Mouse (Mus musculus) left cerebral cortex, postnatal 10 days (tissue): Measurements from ENCODE around the gene Klhl35. TPM values are rescaled to one million over a fixed set of nuclear protein-coding genes. Genes with fewer than 3 reads are reported as not detected.
"Not testable (repeated sequence)": the region's sequence is repeated elsewhere in the genome, so short reads cannot be mapped to it uniquely, and the experiment has no call there.

ENCODE experiments used
- DNase-seq, 2 experiments: peaks; one replicate each; pipeline ENCODE4 v3.0.0; 2021 to 2022; ENCODE audit warnings: low spot score in 2 of 2, mixed read lengths in 1 of 2; ENCODE audit errors: extremely low spot score in 1 of 2
- intact Hi-C: fragments of 180-260 bp; cut with DNase I; formaldehyde crosslinking; loops from one replicate; pipeline ENCODE4 v1.15.1; 2025
- total RNA-seq, 2 experiments: library from RNA; stranded (reverse); gene quantifications; 2 replicates each; pipeline ENCODE4 v1.2.3; 2021

Gene Klhl35
- total RNA-seq, 2 experiments from 2014 or later: 1.4 to 2.6 TPM

DNA sequence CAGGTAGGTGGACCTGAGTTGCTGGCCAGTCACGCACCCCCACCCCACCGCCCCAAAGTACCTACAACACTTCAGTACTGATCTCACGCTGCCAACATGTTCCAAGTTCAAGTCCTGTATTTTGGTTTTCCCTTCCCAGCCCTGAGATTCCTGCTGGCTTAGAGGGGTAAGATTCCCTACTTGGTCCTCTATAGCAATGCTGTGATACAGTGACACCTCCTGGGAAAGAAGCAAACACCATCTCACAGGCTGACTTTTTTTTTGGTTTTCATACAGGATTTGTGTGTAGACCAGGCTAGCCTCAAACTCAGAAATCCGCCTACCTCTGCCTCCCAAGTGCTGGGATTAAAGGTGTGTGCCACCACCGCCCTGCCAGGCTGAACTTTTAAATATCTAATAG, 11.4 kb downstream of the Klhl35 start:
- DNase-seq: no peak
- intact Hi-C loops: no loop called here

DNA sequence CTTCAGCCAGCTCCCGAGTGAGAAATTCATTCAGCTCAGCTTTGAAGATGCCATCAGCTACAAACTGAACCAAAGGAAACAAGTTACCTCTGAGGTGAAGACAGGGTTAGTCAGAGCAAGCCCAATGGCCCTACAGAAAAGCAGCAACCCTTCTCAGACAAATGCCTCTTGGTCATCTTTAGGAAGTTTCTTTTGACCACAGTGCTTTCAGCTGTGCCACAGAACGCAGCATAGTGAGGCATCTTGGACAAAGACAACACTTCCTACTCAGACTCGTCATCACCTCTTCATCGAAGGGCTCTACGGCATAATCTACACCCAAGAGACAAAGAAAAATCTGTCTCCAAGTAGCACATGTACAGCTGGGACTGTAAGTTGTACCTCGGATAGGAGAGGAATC, 16.8 kb downstream of the Klhl35 start:
- intact Hi-C loops: no loop called here
- no peak for DNase-seq

DNA sequence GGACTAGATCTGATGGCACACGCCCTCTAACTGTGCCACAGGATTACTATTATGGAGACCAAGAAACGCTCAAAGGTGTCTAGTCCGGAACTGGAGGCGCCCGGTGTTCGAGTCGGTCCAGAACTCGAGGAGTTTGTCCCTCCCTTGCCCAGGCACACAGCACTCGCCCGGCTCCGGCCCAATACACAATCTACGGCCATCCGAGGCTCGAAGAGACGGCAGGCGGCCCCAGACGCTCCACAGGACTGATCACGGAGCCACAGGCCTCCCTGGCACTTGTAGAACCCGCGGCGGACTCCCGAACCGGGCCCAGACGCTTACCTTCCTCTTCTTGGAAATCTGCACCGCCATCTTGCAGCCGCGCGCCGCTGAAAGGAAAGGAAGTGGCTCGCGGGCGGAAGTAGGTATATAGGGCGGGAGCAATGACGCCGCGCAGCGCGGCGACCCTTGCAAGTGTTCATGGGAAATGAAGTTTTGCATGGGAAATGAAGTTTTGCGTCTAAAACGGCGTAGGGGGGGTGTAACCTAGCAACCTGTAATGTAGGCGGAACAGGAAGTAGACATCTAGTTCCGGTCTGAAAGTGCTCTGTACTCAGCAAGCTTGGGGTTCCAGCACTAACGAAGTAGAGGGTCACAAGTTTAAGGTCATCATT, 17.6 kb downstream of the Klhl35 start, which contains the start of gene Rps3:
Gene Rps3, minus strand, starts transcription at position 468 of the 653 bp plus-strand sequence.
- peak; percentile 95 to 97 for DNase-seq
- intact Hi-C loops: no loop called here

DNA sequence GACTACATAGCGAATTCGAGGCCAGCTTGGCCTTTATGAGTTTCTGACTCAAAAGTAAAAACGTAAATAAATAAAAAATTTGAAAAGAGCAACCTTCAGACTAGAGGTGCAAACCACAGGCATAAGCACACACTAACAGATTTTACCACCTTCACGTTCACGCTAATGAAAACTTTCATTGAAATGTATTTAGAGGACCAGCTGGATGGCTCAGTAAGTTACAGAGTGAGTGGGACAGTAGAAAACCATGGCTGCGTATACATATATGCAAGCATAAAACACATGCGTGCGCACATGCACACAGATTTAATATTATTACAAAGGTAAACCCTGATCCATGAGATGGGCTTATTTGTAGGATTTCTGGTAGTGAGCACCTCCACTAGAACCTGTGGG, 18.1 kb downstream of the Klhl35 start:
- DNase-seq: no peak
- intact Hi-C loops: no loop called here

DNA sequence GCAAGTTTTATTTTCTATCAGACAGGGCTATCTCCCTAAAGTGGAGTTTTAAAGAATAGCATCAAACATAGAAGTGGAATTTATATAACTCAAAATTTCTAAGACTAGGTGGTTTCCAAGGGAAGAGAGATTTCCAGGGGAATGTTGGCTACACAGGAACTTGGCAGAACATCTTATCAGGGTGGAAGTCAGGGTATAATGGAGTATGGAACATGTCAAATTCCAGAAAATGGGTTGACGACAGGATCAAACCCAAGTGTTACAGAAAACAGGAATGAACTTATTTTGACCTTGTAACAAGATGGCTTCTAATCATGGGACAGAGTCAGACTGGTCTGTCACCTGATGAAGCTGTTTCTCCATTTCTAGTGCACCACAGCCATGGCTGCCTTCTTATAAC, 18.9 kb downstream of the Klhl35 start:
- no peak for DNase-seq
- intact Hi-C loops: no loop called here

DNA sequence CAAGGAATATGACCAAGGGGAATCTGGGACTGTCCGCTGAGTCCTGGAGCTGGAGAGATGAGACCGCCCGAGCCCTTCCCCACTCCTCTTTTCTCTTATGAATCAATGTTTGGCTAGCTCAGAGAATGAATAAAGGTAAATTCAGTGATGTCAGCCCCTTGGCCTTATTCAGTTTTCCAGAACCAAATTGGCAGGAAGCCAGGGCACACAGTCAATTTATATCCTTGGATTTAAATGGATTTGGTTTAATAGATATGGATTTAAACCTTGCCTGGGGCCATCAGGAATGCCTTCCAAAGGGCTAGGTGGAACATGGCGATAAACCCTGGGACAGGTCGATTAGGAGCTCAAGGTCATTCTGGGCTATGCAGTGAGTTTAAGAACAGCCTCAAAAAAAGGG, 23.9 kb downstream of the Klhl35 start:
- no peak for DNase-seq
- intact Hi-C loops: no loop called here

DNA sequence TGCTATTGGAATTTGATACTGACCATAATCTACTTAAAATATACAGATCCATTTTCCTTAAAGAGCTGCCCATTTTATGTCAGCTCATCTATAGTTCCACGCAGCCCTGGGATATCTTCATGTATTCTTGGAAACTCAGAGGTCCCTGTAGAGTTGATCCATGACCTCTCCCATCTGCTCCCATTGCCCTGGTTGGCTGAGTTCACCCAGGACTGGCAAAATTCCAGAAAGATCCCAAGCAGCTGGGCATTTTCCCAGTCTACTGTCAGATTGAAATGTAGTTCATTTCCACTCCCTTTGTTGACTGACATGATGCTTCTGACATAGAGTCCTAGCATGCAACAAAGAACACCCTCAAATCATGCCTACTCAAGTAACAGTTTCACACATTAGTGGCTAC, 33.3 kb downstream of the Klhl35 start:
- no peak for DNase-seq
- intact Hi-C loops: no loop called here

DNA sequence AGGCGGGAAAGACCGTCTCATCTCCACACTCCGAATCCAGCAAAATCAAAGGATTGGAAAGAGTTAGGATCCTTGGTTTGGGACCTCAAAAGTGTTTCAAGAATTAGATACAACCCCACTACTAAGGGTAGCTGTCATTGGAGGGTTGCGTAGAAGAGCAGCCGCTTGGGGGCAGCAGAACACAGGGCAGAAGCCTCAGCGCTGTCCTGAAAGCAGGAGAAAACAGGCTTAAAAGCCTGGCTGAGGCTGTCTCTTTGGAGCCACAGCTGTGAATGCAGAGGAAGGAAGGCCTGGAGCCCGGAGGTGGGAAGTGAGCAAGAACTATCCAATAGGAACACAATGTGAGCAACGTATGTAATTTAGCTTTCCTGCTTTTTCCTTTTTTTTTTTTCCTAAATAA, 34.4 kb downstream of the Klhl35 start:
- intact Hi-C loops: loop anchor here (1.0 to 10.0 kb wide), 4 partner anchors 57 to 375 kb away; no protein-coding TSS in a partner anchor
- DNase-seq: peak; percentile 64 to 86

DNA sequence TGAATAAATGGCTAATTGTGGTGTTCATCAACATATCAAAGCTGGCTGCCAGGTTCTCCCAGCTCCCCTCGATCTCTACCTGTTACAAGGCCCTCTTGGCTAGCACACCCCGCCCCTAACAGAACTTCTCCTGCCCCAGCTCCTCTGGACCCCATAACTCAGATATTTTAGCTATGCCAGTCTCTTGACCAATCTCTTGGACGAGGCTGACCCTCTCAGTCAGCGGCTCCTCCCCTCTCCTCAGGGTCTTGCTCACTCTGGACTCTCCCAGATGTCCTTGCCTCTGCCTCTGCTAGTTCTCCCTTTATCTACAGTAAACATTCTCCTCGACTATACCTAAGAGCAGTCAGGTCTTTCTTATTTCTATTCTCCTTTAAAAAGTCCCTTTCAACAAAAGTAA, 34.9 kb downstream of the Klhl35 start:
- no peak for DNase-seq
- intact Hi-C loops: loop anchor here (1.0 to 10.0 kb wide), 4 partner anchors 56 to 374 kb away; no protein-coding TSS in a partner anchor

DNA sequence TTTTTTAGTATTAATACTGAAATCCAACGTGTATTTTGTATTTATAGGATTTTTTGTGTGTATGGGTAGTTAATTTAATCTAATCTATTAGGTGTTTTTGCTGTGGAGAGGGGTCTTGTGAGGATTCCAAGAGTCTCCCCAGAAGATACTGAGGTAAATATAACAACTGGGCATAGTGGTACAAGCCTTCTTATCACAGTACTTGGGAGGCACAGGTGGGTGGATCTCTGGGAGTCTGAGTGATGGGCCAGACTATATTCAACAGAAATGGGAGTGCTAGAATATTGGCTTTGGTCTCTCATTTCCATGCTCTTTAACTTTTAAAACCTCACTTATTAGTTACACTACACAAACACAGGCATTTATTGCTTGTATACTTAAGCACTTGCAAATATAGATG, 35.3 kb downstream of the Klhl35 start:
- intact Hi-C loops: loop anchor here (2.0 to 10.0 kb wide), 3 partner anchors 56 to 374 kb away; no protein-coding TSS in a partner anchor
- DNase-seq: no peak

DNA sequence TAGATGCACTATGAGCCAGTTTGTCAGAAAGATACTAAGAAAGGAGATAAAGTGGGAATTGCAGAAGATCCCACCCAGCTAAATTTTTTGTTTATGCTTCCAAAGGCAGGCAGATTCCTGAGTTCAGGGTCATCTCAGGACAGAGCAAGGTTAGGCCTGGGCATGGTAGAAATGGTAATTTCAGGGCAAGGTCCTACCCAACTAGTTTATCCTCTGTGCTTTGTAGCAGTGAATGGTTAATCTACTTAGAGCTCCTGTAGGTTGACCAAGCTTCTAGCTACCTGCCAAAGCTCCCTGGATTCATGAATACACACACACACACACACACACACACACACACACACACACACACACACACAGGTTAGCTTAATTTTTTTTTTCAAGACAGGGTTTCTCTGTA, 38.8 kb downstream of the Klhl35 start:
- DNase-seq: no peak
- intact Hi-C loops: loop anchor here (5.0 to 10.0 kb wide), 2 partner anchors 293 to 370 kb away; no protein-coding TSS in a partner anchor

DNA sequence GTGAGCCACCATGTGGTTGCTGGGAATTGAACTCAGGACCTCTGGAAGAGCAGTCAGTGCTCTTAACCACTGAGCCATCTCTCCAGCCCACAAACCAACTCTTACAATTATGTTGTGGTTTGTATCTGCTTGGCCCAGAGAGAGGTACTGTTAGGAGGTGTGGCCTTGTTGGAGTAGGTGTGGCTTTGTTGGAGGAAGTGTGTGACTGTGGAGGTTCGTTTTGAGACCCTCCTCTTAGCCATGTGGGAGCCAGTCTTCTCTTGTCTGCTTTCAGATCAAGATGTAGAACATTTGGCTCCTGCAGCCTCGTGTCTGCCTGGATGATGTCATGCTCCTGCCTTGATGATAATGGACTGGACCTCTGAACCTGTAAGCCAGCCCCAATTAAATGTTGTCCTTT, 42.4 kb downstream of the Klhl35 start:
- intact Hi-C loops: loop anchor here (10.0 kb wide), 1 partner anchor 367 kb away; no protein-coding TSS in a partner anchor

DNA sequence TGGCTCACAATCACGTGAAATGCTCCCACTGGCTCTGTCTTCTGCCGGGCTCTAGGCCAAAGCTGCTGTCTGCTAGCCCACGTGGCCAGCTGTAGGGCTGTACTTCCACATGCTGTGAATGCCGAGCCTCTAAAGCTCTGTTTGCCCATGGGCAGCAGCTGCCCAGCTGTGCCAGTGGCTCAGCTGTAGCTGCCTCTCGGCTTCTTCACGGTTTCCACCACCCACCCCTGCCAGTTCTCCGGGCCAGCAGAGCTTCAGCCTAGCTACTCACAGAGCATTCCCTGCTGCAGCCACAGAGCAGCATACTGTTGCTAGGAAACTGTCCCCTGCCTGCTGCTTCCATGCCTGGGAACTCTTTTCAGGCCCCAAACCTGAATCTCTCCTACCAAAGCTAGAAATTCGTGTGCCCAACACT, 44.3 kb downstream of the Klhl35 start:
- peak; percentile 50 to 83 for DNase-seq
- intact Hi-C loops: no loop called here

More for the DNA sequence above, 42.4 kb downstream of the Klhl35 start:
- DNase-seq: not testable (repeated sequence)

DNA sequence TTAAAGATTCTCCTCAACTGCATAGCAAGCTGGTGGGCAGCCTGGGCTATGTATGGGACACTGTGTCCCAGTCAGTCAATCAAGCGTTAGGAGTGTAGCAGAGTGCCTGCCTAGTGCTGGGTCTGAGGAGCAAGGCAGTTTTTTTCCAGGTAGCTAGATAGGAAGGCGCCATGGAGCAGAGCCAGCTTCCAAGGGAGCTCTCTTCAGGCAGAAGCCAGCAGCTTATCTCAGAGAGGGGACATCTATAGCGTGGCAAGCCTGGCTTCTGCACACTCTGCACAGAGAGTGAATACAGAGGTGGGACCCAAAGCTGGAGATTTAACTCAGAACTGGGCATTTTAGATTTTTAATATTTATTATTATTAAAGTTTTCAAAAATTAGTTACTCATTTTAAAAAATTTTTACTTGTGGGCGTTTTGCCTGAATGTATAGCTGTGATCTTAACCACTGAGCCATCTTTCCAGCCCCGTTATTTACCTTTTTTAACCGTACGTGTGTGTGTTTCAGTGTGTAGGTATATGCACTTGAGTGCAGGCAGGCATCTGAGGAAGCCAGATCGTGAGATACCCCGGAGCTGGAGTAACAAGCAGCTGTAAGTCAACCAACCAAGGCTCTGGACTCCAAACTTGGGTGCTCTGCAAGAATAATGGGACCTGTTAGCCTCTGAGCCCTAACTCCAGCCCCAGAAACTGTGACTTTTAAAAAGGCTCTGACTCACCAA, 50.4 kb downstream of the Klhl35 start:
- intact Hi-C loops: no loop called here
- DNase-seq: no peak

DNA sequence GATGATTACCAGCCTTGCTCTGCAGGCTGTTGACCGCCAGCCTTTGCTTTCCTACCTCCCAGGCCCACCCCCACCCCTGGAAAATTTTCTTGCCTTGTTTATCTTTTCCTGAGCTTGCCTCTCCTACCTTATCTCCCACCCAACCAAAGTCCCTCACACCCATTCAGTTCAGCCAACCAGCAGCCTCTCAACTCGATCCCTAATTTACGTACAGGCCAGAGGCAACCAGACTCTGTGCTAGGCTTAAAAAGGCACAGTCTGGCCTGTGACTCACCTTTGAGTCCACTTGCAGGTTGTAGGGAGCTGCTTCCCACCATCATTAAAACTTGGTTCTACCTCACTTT, 51.0 kb downstream of the Klhl35 start:
- intact Hi-C loops: no loop called here
- no peak for DNase-seq

DNA sequence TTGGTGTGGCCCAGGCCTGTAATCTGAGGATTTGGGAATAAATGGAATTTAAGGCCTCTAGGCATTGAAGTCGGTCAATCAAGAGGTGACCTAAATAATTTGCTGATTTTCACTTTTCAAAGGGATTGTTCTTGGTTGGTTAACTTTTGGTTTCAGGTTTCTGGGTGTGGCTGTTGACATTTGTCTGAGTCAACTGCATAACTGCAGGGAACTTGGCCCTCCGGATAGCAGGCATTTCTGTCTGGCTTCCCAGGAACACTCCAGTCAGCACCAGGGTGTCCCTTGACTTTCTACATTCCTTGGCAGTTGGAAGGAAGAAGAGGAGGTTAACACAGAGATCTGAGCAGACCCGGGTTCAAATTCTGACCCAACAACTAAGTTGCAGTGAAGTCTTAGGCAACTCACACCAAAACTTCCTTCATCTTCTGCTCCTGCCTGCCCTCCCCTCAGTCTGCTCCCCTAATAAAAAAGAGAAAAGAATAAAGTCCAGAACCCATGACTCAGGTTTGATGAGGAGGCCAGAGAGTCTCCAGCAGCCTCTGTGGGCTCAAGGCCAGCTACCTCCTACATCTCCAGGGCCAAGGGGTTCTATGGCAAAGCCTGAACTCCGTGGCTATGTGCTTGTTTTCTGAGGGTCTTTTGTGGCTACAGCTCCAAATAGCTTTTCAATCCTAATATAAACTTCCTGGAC, 53.3 kb downstream of the Klhl35 start:
- DNase-seq: no peak
- intact Hi-C loops: no loop called here

DNA sequence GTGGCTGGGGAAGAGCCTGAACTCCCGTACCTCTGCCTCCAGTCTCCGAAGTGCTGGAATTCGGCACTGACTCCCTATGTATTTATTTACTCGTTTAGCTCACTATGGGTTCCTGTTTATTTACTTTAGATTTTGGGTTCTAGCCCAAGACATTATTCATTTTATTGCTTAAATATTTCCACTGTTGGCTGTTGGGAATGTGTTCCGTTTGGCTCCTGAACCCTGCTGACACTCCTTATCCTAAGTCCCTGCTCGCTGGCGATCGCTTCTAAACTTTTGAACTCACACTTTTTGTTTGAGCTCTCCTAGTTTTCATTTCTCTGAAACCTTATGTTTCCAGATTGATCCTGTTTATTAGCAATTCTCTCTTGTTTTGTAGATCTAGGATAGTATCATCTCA, 57.3 kb downstream of the Klhl35 start:
- DNase-seq: no peak
- intact Hi-C loops: no loop called here
